Mouse (Mus musculus): ENCODE results near the gene Nudt22.

The Nudt22 gene

DNA sequence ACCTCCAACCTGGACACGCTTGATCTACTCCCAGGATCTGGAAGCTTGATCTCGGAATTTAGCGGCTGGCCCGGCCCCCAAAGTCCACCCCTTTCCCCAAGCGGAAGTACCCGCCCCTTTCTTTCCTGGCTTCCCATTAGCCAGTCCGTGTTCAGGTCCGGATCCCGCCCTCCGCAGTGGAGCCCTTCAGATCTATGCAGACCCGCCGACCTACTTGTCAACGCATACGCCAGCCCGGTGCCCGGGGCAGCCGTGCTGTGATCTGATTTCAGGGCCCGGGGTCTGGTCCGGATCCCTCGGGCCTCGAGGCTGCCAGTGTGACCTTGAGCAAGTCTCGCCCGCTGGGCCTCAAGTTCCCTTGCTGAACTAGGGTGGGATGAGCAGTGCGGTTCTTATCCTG is at the start of gene Nudt22, which contains the start of gene Trpt1:
Gene Nudt22, minus strand, starts transcription at position 112 of the 400 bp plus-strand sequence.
Gene Trpt1, plus strand, starts transcription at position 126 of the 400 bp plus-strand sequence.
- DNase-seq = peak; percentile 83

DNA sequence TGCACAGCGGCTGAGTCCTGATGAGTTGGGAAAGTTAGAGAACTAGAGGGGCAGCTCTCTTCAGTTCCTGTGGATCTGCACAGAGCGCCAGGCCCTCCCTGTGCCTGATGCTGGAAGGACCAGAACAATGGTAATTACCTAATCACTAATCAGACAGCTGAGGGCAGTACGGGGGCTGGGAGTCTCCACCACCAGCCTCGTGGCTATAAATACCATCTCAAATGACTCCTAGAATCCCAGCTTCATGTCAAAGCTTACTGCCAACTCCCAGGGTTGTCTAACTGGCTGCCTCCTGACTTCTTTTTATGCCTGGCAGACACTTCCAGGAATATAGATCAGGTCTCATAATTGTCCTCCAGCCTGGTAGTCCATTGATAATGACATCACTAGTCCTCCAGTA is 48.8 kb upstream of the Nudt22 start:
- DNase-seq = no peak

DNA sequence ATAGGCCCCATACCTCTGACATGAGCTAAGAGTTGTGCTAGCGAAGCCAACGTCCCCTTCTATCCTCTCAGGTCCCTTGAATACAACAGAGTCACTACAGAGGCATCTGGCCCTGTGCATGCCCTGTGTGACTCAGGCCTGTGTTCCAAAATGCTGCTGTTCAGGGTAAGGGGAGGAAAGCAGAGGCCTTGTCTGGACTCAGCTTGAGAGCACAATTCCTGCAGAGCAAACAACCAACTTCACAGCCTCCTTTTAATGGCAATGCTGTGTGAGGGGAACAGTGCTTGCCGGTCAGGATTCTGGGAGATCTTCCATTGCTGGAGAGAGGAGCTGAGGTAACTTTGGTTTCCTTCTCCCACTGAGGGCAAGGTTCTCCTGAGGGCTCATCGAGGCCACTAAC is 48.4 kb upstream of the Nudt22 start:
- DNase-seq = no peak

DNA sequence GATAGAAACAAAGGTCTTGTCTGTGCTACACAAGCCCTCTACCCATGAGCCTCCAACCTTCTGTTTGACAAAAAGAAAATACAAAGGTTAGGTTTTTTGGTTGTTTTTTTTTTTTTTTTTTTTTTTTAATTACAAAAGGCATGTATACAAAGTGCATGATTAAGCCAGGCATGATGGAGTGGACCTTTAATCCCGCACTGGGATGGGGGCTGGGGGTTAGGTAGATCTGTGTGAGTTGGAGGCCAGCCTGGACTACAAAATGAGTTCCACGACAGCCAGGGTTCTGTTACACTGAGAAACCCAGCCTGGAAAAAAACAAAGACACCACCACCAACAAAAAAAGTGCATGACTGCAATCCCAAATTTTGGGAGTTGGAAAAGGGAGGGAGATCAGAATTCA is 45.3 kb upstream of the Nudt22 start:
- no peak for DNase-seq

DNA sequence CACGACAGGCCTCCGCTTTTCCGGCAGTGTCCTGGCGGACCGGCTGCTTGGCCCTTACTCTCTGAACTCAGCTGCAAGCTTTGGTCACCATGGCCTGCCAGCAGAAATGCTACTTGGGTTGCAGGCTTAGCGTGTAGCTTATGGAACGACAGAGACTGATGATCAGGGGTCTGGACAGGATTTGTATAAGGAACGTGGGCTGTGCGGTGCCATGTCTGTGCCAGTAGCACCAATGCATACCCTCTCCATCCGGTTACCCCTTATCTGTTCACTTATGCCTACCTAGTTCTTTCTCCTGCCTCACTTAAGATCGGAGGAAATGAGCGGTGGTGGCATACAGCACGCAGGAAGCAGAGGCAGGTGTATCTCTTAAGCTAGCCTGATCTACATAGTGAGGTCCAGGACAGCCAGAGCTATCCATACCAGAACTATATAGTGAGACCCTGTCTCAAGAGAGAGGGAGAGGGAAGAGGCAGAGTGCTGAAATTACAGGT is 44.8 kb upstream of the Nudt22 start:
- DNase-seq = no peak

DNA sequence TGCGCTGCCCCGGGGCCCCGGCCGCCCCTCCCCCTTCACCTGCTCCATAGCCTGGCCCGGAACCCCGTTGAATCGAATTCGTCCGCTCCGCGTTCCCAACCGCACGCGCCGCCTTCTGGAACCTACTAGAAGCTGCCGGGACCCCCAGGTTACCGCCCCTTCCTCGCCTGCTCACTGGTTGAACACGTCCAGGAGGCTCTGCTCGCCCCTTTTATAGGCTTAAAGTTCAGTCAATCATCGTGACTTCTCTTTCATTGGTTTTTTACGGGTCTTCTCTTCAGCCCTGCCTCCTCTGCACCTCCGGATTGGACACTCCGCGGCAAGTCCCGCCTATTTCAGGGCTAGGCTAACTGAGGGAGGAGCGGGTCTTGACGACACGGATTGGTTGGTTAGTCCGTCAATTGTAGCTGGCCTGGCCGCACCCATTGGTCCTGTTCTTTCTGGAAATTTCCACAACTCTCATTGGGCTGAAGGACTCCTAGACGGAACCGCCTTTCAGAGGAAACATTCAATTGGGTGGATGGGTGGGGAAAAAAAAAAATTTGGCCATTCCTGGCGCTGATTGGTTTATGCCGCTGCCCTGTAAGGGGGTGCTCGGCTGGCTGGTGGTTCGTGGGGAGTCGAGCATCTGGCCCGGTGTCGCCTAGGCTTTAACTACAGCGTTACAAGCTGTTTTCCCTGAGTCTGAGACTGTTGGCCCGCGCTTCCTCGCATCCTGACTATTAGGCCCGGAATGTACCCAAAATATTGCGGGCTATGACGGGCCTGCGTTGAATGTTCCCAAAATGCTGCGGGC is 44.1 kb upstream of the Nudt22 start, which contains the start of gene Stip1:
Gene Stip1, minus strand, starts transcription at position 127 of the 796 bp plus-strand sequence.
- peak; percentile 99 for DNase-seq

DNA sequence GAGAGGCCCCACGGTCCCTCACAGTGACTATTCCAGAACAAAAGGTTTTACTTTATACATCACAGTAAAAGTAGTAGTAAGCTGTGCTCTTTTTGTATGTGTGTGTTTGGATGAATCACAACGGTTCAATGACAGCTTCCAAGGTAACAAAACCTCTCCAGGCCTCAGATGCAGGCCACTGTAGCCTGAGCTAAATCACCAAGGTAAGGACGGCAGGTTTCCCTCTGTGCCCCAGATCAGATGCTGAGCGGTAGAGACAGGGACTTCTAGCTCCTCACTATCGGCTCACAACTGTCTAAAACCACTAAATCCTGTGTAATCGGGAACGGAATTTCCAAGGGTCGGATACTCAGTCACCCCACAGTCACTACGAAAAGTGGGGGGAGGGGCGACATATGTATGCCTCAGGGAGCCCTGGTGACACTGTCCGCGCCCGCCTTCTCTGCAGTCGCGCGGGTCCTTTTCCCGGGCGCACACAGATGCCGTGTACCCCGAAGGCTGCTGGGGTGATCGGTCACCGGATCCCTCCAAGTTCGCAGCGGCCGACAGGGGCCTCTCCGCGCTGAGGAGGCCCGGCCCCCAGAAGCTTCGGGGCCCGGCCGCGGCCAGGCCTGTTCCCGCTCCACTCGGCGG is 43.3 kb upstream of the Nudt22 start:
- peak; percentile 62 for DNase-seq

DNA sequence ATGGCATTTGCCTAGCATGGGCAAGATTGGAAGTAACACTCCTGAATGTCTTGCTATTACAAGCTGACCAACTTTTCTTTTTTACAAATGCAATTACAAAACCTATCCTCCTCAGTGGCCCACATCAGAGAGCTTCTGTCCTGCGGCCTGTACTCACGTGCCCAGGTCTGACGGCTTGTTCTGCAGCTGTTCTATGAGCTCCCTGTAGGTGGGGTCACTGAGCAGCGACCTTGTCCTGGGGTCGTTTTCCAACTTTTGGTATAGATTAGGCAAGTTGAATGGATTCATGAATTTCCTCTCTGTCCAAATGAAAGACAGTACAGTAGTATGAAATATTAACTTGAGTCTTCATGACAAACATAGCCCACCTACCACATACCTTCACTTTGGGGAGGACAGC is 38.1 kb upstream of the Nudt22 start:
- no peak for DNase-seq

DNA sequence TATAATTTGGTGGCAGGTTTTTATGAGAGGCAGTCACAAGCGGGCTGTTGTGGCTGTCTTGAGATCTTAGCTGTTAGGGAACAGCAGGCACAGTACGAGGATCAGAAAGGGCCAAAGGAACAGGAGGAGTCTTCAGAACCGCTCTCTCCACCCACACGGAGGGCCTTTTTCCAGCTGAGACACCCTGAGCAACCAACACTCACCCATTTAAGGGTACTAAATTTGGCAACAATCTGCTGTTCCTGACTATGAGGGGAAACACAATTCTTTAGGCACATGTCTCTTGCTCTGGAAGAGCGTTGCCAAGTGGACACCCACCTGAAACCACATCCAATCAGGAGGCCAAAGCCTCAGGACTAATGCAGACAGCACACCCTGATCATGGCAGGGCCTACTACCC is 33.6 kb upstream of the Nudt22 start:
- no peak for DNase-seq

DNA sequence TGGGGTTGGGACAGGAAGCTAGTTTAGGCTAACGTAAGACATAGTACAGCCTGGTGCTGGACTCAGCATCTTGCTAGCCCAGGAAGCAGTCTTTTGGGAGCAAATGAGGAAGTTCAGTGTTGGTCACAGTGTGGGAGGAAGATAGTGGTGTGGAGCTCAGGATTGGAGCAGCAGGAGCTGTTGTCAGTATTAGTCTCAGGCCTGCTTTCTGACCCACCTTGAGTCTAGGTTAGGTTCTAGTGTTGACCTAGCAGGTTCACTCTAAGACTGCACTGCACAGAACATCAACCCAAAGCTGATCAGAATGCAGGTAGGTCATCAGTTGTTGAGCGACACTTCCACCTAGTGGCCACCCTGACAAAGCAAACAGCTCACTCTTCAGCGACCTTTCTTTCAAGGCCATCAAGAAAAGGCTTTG is 24.3 kb upstream of the Nudt22 start:
- peak; percentile 54 for DNase-seq

DNA sequence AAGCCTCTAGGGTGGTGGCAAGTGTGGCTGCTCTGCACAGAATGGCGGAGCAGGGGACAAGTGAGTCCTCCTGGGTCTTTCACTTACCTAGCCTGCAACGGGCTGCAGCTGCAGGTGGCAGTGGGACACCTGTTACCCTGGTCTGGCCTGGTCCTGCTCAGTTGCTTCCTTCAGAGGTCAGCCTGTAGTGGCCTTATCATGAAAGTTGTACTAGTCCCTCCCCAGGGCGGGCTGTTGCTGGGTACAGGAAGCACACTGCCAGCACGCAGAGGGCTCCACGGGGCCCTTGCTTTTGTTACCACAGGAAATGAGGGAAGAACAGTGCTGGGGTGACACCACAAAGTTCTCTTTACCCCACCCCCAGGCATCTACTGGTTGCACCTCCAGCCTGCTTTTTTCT is 23.3 kb upstream of the Nudt22 start, which contains the start of gene Fermt3:
Gene Fermt3, minus strand, starts transcription at position 279 of the 400 bp plus-strand sequence.
- no peak for DNase-seq

DNA sequence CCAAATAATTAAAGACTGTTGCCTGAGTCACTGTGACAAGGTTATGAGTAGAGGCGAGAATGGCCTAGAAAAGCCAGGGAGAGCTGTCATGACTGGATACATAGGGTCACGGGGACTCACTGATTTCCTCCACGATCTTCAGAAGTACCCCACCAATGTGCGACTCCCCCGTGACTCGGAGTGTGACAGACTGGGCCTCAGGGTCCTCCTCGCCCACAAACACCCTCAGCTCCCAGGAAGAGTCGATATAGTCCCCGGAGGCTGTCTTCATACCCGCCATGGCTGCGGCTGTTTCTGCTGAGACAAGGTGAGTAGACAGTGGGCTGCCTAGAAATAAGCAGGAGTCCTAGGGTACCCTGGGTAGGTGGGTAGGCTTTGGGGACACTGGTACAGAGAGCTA is 22.6 kb upstream of the Nudt22 start:
- no peak for DNase-seq

DNA sequence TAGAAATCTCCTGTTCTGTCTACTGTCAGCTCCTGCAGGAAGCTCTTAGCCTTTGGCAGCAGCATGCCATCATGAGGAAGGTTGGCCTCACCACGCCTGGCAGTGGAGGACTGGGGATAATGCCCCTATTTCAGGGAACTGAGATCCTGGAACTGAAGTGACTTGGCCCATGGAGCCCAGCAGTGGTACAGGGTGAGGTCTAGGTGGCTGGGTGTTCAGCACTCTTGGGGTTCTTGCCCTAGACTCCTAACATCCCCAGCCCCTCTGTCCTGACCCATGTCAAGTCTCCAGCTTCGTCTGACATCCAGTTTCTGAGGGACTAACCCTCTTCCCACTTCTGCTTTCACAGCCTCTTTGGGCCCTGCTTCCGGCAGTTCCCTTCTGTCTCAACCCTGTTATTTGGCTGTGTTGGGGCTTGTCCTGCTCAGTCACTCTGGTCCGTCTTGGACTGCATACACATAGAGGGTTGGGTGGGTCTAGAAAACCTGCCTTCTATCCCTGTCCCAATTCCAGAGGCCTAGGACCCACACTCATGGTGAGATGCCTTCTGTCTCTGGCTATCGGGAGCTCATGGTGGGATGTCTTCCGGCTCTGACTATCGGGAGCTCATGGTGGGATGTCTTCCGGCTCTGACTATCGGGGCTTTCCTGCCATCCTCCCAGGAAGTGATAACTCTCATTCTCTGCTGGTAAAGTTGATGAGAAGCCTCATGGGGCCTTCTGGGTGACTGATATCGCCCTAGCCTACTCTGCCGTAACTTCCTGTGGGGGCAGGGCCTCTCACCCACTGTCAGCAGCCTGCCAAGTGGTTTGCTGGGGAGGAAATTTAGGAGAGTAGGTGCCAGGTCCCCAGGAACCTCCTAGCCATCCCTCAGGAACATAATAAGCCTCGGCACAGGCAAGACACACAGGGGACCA is 21.9 kb upstream of the Nudt22 start:
- no peak for DNase-seq

DNA sequence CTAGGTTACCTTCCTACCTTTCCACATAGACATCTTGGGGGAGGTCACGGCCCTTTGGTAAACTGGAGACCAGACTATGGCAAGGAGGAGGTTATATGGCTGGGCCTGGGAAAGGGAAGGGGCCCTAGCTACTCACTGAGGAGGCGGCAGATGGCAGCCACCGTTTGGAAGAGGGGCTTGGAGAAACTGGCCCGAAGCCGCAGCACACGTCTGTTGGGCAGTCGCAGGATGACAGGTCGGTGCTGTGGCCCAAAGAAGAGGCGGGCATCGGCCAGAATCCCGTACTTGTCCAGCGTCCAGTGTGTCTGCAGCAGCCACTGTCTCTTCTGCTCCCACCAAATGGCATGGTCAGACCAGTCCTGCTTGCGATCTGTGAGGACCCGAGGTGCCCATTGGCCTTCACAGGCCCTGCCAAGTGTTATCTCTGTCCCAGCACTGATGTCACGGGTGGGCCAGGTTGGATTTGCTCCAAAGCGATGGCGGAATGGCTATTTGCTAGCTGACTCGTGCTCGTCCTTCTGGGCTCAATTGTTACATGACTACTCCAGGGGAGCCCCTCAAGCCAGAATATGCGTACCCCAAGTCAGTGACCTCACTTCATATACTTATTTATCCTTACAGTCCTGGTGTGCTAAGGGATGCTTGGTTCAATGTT is 18.7 kb upstream of the Nudt22 start:
- no peak for DNase-seq

DNA sequence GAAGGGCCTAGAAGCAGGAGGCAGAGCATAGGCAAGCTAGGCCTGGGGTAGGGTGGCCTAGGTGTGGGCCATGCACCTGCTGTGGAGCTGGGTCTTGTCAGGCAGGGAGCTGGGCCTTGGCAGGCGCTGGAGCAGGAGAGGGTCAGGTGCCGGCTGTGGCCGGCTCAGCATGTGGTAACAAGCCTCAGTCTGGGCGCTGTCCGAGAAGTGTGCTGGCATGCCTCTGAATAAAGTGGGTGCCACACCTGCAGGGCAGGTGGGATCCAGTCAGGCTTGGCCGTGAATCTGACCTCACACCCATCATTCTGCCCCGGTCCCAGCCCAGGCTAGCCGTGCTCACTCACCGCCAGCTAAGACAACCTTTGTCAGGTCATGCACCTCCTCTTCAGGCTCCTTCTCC is 18.1 kb upstream of the Nudt22 start:
- no peak for DNase-seq

DNA sequence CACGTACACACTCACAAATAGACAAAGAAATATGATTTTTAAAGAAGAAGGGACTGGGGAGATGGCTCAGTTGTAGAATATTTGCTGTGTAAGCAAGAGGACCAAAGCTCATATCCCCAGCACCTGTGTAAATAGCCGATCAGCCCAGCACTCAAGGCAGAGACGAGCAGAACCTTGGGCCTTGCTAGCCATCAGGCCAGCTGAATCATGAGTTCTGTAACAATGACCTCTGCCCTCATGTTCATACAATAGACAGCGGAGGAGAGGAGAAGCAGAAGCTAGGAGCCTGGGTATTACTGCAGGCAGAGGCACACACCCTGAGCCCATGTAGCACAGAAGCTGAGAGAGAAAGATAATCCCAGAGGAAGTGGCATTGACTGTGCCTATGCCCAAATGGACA is 16.5 kb upstream of the Nudt22 start:
- DNase-seq = no peak

DNA sequence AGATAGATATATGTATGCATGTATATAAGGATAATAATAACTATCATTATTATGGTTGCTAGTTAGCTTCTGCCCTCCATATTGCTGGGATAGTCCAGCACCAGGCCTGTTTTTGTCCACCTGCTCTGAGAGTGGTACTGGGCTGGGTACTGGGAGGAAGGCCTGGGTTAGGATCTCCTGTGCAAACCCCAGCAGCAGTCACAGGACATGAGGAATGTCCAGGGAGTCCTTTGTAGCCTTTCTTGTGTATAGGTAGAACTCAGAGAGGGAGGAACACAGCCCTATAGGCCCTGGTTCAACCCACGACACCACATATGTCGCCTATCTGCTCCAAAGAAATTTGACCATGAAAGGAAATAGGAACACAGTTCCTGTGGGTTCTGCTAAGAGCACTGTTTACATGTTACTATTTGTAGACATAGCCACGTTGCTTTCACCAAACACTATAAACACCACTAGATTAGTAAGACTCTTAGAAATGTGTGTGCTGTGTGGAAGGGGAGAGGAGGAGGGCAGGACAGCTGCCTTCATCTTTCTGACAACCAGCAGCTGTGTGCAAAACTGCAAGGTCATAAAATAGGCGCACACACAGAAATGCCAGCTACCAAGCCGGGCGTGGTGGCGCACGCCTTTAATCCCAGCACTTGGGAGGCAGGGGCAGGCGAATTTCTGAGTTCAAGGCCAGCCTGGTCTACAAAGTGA is 11.1 kb upstream of the Nudt22 start:
- DNase-seq = no peak

DNA sequence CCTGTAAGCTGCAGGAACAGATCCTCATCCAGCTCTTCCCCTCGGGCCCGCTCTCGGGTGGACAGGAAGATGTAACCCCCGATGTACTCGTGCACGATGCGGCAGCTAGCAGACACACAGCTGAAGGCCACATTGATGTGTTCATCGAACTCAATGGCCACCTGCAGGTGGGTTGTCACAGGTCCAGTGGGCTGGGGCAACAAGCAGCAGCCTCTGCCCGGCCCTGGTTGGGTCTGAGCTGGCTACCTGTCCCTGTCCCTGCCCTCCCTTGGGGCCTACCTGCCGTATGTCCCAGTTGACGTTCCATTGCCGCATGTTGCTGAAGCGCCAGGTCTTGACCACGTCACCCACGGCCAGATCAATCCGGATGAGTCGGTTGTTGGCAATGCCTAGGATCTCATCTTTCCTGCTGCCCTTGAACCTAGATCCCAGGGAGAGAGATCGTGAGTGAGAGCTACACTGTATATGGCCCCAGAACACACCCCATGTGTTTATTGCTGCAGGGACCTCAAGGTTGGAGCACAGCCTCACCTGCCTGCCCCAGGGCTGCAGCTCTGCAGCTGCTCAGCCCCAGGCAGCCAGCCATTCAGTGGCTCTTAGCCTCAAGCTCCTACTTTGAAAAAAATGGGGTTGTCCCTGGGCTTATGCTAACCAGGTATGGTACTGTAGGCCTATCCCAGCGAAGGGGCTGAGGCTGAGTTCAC is 3.6 kb upstream of the Nudt22 start:
- DNase-seq = no peak

DNA sequence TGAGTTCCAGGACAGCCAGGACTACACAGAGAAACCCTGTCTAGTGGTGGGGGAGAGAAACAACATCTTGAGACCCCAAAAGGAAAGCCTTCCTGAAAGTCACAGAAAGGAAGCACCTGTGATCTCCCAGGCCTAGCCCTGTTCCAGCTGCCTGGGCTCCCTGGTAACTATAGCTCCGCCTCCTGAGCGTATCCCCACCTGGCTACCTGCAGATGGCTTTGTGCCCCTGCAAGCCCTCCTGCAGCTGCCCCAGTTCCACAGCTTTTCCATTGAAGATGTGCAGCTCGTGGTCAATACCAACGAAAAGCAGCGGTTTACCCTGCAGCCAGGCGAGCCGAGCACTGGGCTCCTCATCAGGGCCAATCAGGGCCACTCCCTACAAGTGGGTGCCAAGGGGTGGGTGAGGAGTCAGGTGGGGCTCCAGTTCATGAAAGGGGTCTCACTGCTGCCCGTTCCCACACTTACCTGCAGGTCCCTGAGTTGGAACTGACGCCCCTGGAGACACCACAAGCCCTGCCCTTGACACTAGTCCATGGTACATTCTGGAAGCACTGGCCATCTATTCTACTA is 1.9 kb upstream of the Nudt22 start:
- no peak for DNase-seq

DNA sequence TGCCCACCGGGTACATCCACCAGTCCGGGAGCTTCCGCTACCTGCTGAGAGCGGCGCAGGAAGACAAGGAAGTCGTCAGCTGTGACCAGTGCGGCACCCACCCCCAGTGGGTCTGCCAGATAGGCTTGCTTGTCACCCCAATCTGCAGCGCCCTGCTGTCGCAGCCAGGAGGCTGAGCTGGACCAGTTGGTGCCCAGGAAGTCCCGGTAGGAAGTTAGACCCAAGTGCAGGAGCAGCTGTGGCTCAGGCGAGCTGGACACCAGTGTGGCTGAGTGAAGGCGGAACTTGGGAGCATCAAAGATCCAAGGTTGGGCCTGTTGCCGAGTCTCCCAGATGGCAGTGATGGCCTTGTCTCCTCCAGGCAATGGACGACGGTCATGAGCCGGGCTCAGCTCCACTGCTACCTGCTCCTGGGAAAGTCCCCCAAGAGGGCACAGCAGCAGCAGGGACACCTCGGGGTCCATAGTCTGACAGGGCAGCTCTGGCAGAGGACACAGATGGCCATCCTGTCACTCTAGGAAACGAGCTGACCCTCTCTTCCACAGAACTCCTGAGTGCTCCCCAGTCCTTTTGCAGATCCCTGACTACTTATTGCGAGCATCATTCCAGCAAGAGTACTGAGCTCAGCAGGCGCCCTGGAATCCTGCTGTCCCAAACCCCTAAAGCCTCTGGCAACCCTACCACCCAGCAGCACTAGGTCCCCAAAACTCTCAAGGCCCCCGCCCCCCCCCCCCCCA is 494 bp downstream of the Nudt22 start:
- no peak for DNase-seq
